ENCODE assay signal across 28 mouse cellular contexts in genomic region chr5:103830886-103831285, GRCm38 (mm10).
DNase-seq lines count a peak whose midpoint lies in the region; TF ChIP-seq lines count a peak whose summit lies in the region.
"Had no signal": no experiment of that assay in that cellular context is flagged by ENCODE, and none has a peak within 500 bp of the region (broad histone marks: within the 10 kb centered on the region; RNA-seq: fewer than 3 reads in every experiment).

No protein-coding gene starts in this region.

- H3K27me3 ChIP-seq in kidney, adult 2 months (replicated peaks; ENCODE audit: control insufficient read depth, insufficient read depth, low read length), result no peaks in the 10 kb centered on the region
- H3K27me3 ChIP-seq: CH12.LX; embryonic facial prominence, embryonic 13.5 days; heart, embryonic 15.5 days; Patski had no signal

- TF ChIP-seq POLR2A in kidney, adult 2 months (IDR thresholded peaks at IDR 0.05; ENCODE audit: low read depth, low read length), result no peak
- TF ChIP-seq POLR2A in embryonic fibroblast, embryonic 13.5 days (IDR thresholded peaks at IDR 0.05; ENCODE audit: low read depth, low read length), result no peak

- no peak for DNase-seq in gastrocnemius, adult 2 months
- DNase-seq in gastrocnemius, adult 8-10 months (ENCODE audit: low spot score in 2 of 2), result no peak
- DNase-seq in kidney, adult 2 months, result no peak
- DNase-seq in kidney, adult 8-10 months, result no peak
- DNase-seq in left cerebral cortex, adult 2 months (ENCODE audit: extremely low spot score in 1 of 2, low spot score in 2 of 2), result no peak
- no peak for DNase-seq in left cerebral cortex, postnatal 14 days (ENCODE audit: low spot score in 2 of 2)
- DNase-seq in ovary, postnatal 14 days (ENCODE audit: low spot score), result no peak
- DNase-seq: adrenal gland, postnatal 10 days; adrenal gland, postnatal 36 days; B cell, adult 2 months; cerebellum, adult 18-20 months; cerebellum, adult 9-11 months; cerebellum, postnatal 25 days; embryo, embryonic 11 days; gastrocnemius, postnatal 14 days; heart, adult 11 months; heart, postnatal 10 days; heart, postnatal 4 days had no signal

- H3K4me3 ChIP-seq in gastrocnemius, adult 2 months, result peak overlapping the region; percentile 5; the same call in 1 of the 2 replicates
- no peak overlapping the region for H3K4me3 ChIP-seq in kidney, adult 2 months (ENCODE audit: insufficient read depth, low read depth, low read length)
- H3K4me3 ChIP-seq in left cerebral cortex, adult 2 months, result no peak overlapping the region
- H3K4me3 ChIP-seq in embryonic fibroblast, embryonic 13.5 days (ENCODE audit: insufficient read depth, low read length), result no peak overlapping the region
- H3K4me3 ChIP-seq: embryonic facial prominence, embryonic 10.5 days; embryonic facial prominence, embryonic 13.5 days; forebrain, embryonic 10.5 days; heart, embryonic 12.5 days; heart, embryonic 15.5 days had no signal

- intact Hi-C loops in gastrocnemius, adult 2 months (cut with DNase I), result no loop called here
- intact Hi-C loops in left cerebral cortex, adult 2 months (cut with DNase I), result no loop called here
- intact Hi-C loops in left cerebral cortex, postnatal 14 days (cut with DNase I), result loop anchor here (10.0 kb wide), 1 partner anchor 486 kb away; no protein-coding TSS in a partner anchor

- TF ChIP-seq CTCF in gastrocnemius, adult 2 months (IDR thresholded peaks at IDR 0.05), result peak; percentile 54
- 0 out of 2 replicates have a peak, but pooled peaks have one; percentile 11 for TF ChIP-seq CTCF in kidney, adult 2 months (conservative IDR thresholded peaks at IDR 0.05; ENCODE audit: insufficient read depth, insufficient read length, low read depth, low read length)
- TF ChIP-seq CTCF in left cerebral cortex, adult 2 months (IDR thresholded peaks at IDR 0.05), result peak; percentile 17; the same call in 1 of the 2 replicates
- no peak for TF ChIP-seq CTCF in embryonic fibroblast, embryonic 13.5 days (IDR thresholded peaks at IDR 0.05; ENCODE audit: borderline replicate concordance, insufficient read depth, low read length)

- peaks cover 5% of the 10 kb centered on the region for H3K36me3 ChIP-seq in kidney, adult 2 months (ENCODE audit: control insufficient read depth, insufficient read depth, low read length)

- peaks cover 8% of the 10 kb centered on the region for H3K4me1 ChIP-seq in kidney, adult 2 months (ENCODE audit: control insufficient read depth, insufficient read depth, low read length)
- H3K4me1 ChIP-seq in embryonic fibroblast, embryonic 13.5 days (ENCODE audit: control insufficient read depth, insufficient read depth, low read length), result peaks cover 21% of the 10 kb centered on the region

- H3K27ac ChIP-seq in gastrocnemius, adult 2 months, result peak overlapping the region; percentile 86
- H3K27ac ChIP-seq in kidney, adult 2 months (ENCODE audit: insufficient read depth, low read depth, low read length), result no peak overlapping the region
- H3K27ac ChIP-seq in left cerebral cortex, adult 2 months, result no peak overlapping the region
- peak overlapping the region; percentile 44 for H3K27ac ChIP-seq in embryonic fibroblast, embryonic 13.5 days (ENCODE audit: insufficient read depth, low read length)
- H3K27ac ChIP-seq: embryonic facial prominence, embryonic 10.5 days; embryonic facial prominence, embryonic 13.5 days; forebrain, embryonic 10.5 days; heart, embryonic 15.5 days; hindbrain, embryonic 14.5 days; hindbrain, postnatal 0 days had no signal

- WGBS in kidney, adult 2 months, result 97% methylated on average over 1 of the region's 1 CpGs

Comparison
In these comparisons a context has a peak if more than half of its experiments do, and no peak if none do; other contexts are left out.
1. H3K27ac ChIP-seq: peak in gastrocnemius, adult 2 months (single experiment) and embryonic fibroblast, embryonic 13.5 days (single experiment); none in kidney, adult 2 months (single experiment) and left cerebral cortex, adult 2 months (single experiment).